Mouse (Mus musculus) heart, embryonic 14.5 days (tissue): ENCODE data around the gene Marf1. TPM values are rescaled to one million over a fixed set of nuclear protein-coding genes. Genes with fewer than 3 reads are reported as not detected.
"Not testable (repeated sequence)": the region's sequence is repeated elsewhere in the genome, so short reads cannot be mapped to it uniquely, and the experiment has no call there.

ENCODE experiments used
- ATAC-seq: fragments of 200-750 bp; cut with Nextera tagmentation; 2 replicates; pipeline ENCODE4 v1.8.0; 2017; ENCODE audit warnings: low read depth, moderate TSS enrichment; ENCODE audit not compliant: insufficient number of reproducible peaks, insufficient read depth, low FRiP score
- H3K27ac ChIP-seq, 2 experiments: fragments of 200-500 bp in 1 of 2; fragments of 300-500 bp in 1 of 2; sonication (generic) in 1 of 2; replicated peaks in 1 of 2; 2 replicates each; pipeline ENCODE4 v1.5.1; 2012 to 2014; ENCODE audit warnings: low read depth in 2 of 2, low read length in 2 of 2, control low read depth in 1 of 2, mild to moderate bottlenecking in 1 of 2, mixed read lengths in 1 of 2; ENCODE audit not compliant: control insufficient read depth in 1 of 2, insufficient read depth in 1 of 2
- H3K27me3 ChIP-seq: fragments of 300-500 bp; sonication (generic); 2 replicates; pipeline ENCODE4 v1.6.1; 2014; ENCODE audit warnings: mild to moderate bottlenecking, low read length, control low read depth; ENCODE audit not compliant: control insufficient read depth, insufficient read depth
- H3K36me3 ChIP-seq: fragments of 300-500 bp; sonication (generic); 2 replicates; pipeline ENCODE4 v1.6.1; 2014; ENCODE audit warnings: mild to moderate bottlenecking, control low read depth, low read length, mixed read lengths; ENCODE audit not compliant: control insufficient read depth, insufficient read depth
- H3K4me1 ChIP-seq, 2 experiments: fragments of 200-500 bp in 1 of 2; fragments of 300-500 bp in 1 of 2; sonication (generic) in 1 of 2; 2 replicates each; pipeline ENCODE4 v1.6.1; 2012 to 2014; ENCODE audit warnings: low read length in 2 of 2, control low read depth in 1 of 2, mixed read lengths in 1 of 2; ENCODE audit not compliant: control insufficient read depth in 2 of 2, insufficient read depth in 2 of 2
- H3K4me2 ChIP-seq: fragments of 300-500 bp; sonication (generic); 2 replicates; pipeline ENCODE4 v1.6.1; 2014; ENCODE audit warnings: mild to moderate bottlenecking, low read length
- H3K4me3 ChIP-seq, 2 experiments: fragments of 200-500 bp in 1 of 2; fragments of 300-500 bp in 1 of 2; sonication (generic) in 1 of 2; 2 replicates each; pipeline ENCODE4 v1.5.1; 2012 to 2014; ENCODE audit warnings: low read length in 2 of 2, mild to moderate bottlenecking in 2 of 2, control low read depth in 1 of 2, low read depth in 1 of 2, moderate library complexity in 1 of 2; ENCODE audit not compliant: control insufficient read depth in 1 of 2, insufficient read depth in 1 of 2
- H3K9ac ChIP-seq: fragments of 300-500 bp; sonication (generic); 2 replicates; pipeline ENCODE4 v1.6.1; 2014; ENCODE audit warnings: mild to moderate bottlenecking, low read length
- H3K9me3 ChIP-seq: fragments of 300-500 bp; sonication (generic); 2 replicates; pipeline ENCODE4 v1.6.1; 2016; ENCODE audit warnings: low read length, control low read depth; ENCODE audit not compliant: control insufficient read depth
- WGBS: fragments of 180-500 bp; shearing (Covaris S2); extraction: QIAGEN DNeasy Blood & Tissue Kit; methylation state at CpG from one replicate; pipeline ENCODE4 v1.1.7; 2014; 5-methylcytosine and 5-hydroxymethylcytosine counted together
- polyA plus RNA-seq: library from polyadenylated mRNA; unstranded; fragments of >200 nt; fragmentation: Nextera tagmentation; extraction: Ambion mirVana; gene quantifications from 2 replicates; pipeline ENCODE4 v1.2.1, GENCODE M21; 2014

The Marf1 gene
- polyA plus RNA-seq, 1 experiment from 2014 or later, result 12.2 TPM

DNA sequence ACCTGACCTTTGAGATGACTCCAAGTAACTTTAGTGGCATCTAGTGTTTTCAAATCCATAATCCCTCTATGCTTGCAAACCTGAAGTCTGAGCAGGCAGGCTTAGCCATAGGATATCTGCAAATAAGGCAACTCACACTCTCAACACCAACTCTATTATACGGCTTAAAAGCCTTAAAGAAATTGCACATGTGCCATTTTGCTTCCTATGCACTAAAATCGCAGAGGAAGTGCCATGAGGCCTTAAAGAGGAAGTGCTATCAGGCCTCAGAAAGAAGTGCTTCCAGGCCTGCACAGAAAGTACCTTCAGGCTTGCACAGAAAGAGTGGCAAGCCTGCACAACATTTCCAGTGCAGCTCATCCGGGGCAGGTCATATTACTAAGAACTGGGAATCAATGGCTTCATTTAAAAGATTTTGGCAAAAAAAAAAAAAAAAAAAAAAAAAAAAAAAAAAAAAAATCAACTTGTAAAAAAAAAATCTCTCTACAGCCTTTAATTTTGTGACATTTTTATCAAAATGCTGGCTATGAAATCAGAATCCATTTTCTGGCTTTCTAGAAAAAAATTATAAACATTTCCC, 53.4 kb downstream of the Marf1 start:
- WGBS, result 80% methylated on average over 3 of the region's 3 CpGs
- no peak for ATAC-seq
- Histone ChIP-seq H3K36me3 (peaks cover 64% of the 10 kb centered on the region), H3K9ac (no peak overlapping the region), H3K4me2 (no peak overlapping the region), H3K27ac (no peak overlapping the region), H3K4me3 (no peak overlapping the region), H3K4me1 (no peaks in the 10 kb centered on the region), H3K9me3 (no peaks in the 10 kb centered on the region), H3K27me3 (no peaks in the 10 kb centered on the region)

DNA sequence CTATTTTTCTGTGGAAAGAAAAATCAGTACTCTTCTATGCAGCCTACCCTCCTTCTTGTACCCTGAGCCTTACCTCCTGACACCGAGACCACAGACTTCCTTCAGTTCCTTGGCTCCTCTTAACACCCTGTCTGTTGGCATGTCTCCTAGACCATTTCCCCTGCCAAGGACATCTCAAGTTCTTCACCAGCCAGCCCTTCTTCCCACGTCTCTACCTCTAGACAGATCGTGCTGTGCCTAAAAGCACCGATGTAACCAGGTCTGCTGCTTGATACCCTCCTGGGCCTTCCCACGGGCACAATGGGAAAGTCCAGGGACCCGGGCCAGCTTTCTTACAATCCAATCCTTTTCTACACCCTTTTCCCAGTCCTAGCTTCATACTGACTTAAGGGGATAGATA, 57.3 kb downstream of the Marf1 start:
- H3K4me2 ChIP-seq, result no peak overlapping the region
- H3K9ac ChIP-seq, result no peak overlapping the region
- no peak for ATAC-seq
- no peaks in the 10 kb centered on the region for H3K4me1 ChIP-seq
- 76% methylated on average over 6 of the region's 6 CpGs for WGBS
- H3K4me3 ChIP-seq, result no peak overlapping the region
- H3K27me3 ChIP-seq, result no peaks in the 10 kb centered on the region
- H3K27ac ChIP-seq, result no peak overlapping the region
- H3K36me3 ChIP-seq, result peaks cover 28% of the 10 kb centered on the region
- no peaks in the 10 kb centered on the region for H3K9me3 ChIP-seq

DNA sequence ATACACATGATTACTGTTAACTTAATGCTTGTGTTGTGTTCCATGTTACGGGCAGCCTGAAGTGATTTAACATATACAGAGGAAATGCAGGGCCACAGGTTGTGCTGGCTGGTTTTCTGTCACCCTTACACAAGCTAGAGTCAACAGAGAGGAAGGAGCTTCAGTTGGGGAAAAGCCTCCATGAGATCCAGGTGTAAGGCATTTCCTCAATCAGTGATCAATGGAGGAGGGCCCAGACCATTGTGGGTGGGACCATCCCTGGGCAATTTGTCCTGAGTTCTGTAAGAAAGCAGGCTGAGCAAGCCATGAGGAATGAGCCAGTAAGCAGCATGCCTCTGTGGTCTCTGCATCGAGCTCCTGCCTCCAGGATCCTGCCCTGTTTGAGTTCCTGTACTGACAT, 71.4 kb downstream of the Marf1 start:
- 82% methylated on average over 2 of the region's 2 CpGs for whole genome bisulfite sequencing
- H3K27ac ChIP-seq, result no peak overlapping the region
- ATAC-seq, result no peak
- H3K9ac ChIP-seq, result no peak overlapping the region
- no peak overlapping the region for H3K4me3 ChIP-seq
- no peaks in the 10 kb centered on the region for H3K9me3 ChIP-seq
- H3K27me3 ChIP-seq, result no peaks in the 10 kb centered on the region
- H3K4me1 ChIP-seq, result no peaks in the 10 kb centered on the region
- no peak overlapping the region for H3K4me2 ChIP-seq
- H3K36me3 ChIP-seq, result no peaks in the 10 kb centered on the region

DNA sequence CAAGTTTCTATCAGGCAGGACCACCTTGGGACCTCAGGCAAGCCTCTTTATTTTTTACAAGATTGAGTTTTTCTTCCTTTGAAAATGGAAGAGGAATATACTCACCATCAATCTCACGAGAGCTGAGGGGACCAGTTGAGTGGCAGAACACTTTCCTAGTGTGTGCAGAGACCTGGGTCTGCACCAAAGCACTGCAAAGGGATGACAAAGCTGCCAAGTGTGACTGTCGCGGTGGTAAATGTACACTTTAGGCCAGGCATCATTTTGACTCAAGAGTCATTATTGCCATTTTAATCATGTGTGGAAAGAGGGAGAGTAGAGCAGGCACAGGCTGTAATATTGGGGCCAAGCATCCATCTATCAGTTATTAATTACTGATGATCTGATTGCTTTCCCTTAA, 73.9 kb downstream of the Marf1 start:
- Histone ChIP-seq H3K36me3 (no peaks in the 10 kb centered on the region), H3K27ac (no peak overlapping the region), H3K4me3 (no peak overlapping the region), H3K4me2 (no peak overlapping the region), H3K9me3 (no peaks in the 10 kb centered on the region), H3K9ac (no peak overlapping the region), H3K4me1 (no peaks in the 10 kb centered on the region), H3K27me3 (no peaks in the 10 kb centered on the region)
- ATAC-seq, result no peak
- WGBS, result 81% methylated on average over 3 of the region's 3 CpGs

DNA sequence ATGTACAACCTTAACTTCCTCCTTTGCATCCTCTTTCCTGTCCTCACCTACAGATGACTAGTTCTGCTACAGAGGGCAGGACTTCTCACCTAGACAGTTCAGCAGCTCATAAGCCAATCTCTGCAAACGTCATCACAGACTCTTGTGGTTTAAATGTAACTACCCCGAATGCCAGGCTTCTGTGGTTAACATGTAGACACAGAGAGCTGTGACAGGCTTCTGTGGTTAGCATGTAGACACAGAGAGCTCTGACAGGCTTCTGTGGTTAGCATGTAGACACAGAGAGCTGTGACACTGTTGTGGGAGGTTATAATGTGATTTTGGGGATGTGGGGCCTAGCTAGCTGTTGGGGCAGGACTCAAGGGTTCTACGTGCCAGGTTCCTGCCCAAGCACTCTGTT, 74.9 kb downstream of the Marf1 start:
- no peaks in the 10 kb centered on the region for H3K9me3 ChIP-seq
- no peak for ATAC-seq
- 61% methylated on average over 3 of the region's 3 CpGs for WGBS

DNA sequence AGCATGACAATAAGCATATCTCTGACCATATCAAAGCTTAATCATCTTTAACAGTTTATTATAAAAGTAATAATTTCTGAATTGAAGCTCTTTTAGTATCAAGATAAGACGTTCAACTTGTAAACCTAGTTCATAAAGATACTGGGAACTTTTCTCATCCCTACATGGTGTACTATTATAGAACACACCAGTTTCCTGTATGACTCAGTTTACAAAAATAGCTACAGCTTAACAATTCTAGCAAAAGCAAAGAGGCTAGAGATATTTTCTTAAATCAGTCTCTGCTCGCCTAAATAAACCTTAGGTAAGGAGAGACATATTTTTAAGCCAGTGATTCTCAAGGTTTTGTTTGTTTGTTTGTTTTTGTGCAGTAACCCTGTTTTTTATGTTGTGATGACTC, 80.2 kb downstream of the Marf1 start:
- H3K9me3 ChIP-seq, result no peaks in the 10 kb centered on the region
- H3K9ac ChIP-seq, result no peak overlapping the region
- H3K36me3 ChIP-seq, result no peaks in the 10 kb centered on the region
- H3K4me3 ChIP-seq, result no peak overlapping the region
- no peak overlapping the region for H3K27ac ChIP-seq
- H3K27me3 ChIP-seq, result no peaks in the 10 kb centered on the region
- H3K4me2 ChIP-seq, result no peak overlapping the region
- H3K4me1 ChIP-seq, result no peaks in the 10 kb centered on the region
- ATAC-seq, result no peak
- WGBS, result 52% methylated on average over 2 of the region's 2 CpGs

More for the DNA sequence above, 74.9 kb downstream of the Marf1 start:
- Histone ChIP-seq H3K4me3 (no peak overlapping the region), H3K9ac (no peak overlapping the region), H3K4me2 (no peak overlapping the region), H3K27me3 (no peaks in the 10 kb centered on the region), H3K36me3 (no peaks in the 10 kb centered on the region), H3K4me1 (no peaks in the 10 kb centered on the region), H3K27ac (no peak overlapping the region)

DNA sequence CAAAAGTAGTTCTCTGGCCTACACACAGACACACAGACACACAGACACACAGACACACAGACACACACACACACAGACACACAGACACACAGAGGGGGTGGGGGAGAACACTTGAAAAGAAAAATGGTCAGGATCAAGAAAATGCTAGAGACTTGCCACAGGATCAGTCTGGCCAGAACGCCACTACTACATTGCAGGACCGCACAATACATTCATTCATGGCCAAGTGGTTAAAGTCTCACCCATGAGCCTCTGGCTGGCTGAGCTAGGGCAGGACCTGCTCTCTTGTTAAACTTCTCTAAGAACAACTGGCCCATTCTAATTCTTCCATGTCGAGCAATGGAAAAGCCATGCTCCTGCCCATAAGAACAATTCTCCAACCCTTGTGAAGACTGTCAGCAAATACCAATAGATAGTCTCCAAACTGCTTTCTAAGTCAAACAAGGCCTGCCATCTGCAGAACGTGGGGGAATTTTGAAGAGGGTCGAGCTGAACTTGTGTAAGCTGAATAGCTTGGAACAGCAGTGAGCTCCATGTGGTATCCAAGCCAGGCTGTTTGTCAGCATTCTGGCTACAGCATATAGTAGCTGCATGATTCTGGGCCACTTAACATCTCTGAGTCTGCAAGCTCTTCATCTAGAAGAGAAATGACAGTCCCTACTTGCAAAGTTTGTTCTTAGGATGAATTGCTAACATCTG, 92.5 kb downstream of the Marf1 start:
- no peak overlapping the region for H3K4me2 ChIP-seq
- no peak overlapping the region for H3K9ac ChIP-seq
- no peak overlapping the region for H3K4me3 ChIP-seq
- no peaks in the 10 kb centered on the region for H3K9me3 ChIP-seq
- H3K27me3 ChIP-seq, result no peaks in the 10 kb centered on the region
- H3K36me3 ChIP-seq, result no peaks in the 10 kb centered on the region
- no peaks in the 10 kb centered on the region for H3K4me1 ChIP-seq
- ATAC-seq, result no peak
- H3K27ac ChIP-seq, result no peak overlapping the region
- WGBS, result 75% methylated on average over 5 of the region's 5 CpGs

DNA sequence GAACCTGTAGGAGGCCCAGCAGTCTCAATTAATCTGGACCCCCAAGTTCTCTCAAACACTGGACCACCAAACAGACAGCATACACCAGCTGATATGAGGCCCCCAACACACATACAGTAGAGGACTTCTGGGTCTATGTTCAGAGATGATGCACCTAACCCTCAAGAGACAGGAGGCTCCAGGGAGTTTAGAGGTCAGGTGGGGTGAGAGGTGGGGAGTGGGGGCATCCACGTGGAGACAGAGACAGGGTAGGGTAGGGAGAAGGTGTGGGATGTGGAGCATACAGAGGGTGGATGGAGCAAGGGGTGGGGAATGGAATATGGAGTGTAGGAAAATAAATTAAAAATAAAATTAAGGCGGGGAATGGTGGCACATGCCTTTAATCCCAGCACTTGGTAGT, 94.5 kb downstream of the Marf1 start:
- ATAC-seq, H3K9ac ChIP-seq, H3K27ac ChIP-seq, H3K9me3 ChIP-seq, H3K4me3 ChIP-seq, H3K4me1 ChIP-seq, H3K36me3 ChIP-seq, H3K27me3 ChIP-seq, H3K4me2 ChIP-seq: not testable (repeated sequence)
- 69% methylated on average over 2 of the region's 2 CpGs for WGBS
